Mouse (Mus musculus) liver, postnatal 0 days (tissue): ENCODE results near the gene C87436. TPM values are rescaled to one million over a fixed set of nuclear protein-coding genes. Genes with fewer than 3 reads are reported as not detected.
A peak's percentile ranks its signal among the peaks of the same experiment; 100 is the strongest.

Source experiments
- ATAC-seq: fragments of 200-750 bp; cut with Nextera tagmentation; 2 replicates; pipeline ENCODE4 v1.8.0; 2017; ENCODE audit warnings: mild to moderate bottlenecking, moderate library complexity
- DNase-seq: peaks from one replicate; pipeline ENCODE4 v3.0.0-alpha.2; 2016
- H3K27ac ChIP-seq: fragments of 300-500 bp; sonication (generic); 2 replicates; pipeline ENCODE4 v1.5.1; 2014; ENCODE audit warnings: antibody characterized with exemption, moderate library complexity, mild to moderate bottlenecking, low read depth
- H3K27me3 ChIP-seq: fragments of 300-500 bp; sonication (generic); 2 replicates; pipeline ENCODE4 v1.6.1; 2014; ENCODE audit warnings: low read length, control low read depth, mixed read lengths; ENCODE audit not compliant: insufficient read depth
- H3K36me3 ChIP-seq: fragments of 300-500 bp; sonication (generic); replicated peaks from 2 replicates; pipeline ENCODE4 v1.6.1; 2014; ENCODE audit warnings: mild to moderate bottlenecking, control low read depth, low read length, moderate library complexity, mixed read lengths; ENCODE audit not compliant: insufficient read depth
- H3K4me1 ChIP-seq: fragments of 300-500 bp; sonication (generic); 2 replicates; pipeline ENCODE4 v1.6.1; 2014; ENCODE audit warnings: antibody characterized with exemption, mild to moderate bottlenecking, control low read depth; ENCODE audit not compliant: insufficient read depth
- H3K4me2 ChIP-seq: fragments of 300-500 bp; sonication (generic); 2 replicates; pipeline ENCODE4 v1.6.1; 2014; ENCODE audit warnings: low read depth, mild to moderate bottlenecking, low read length, moderate library complexity, mixed read lengths
- H3K4me3 ChIP-seq: fragments of 300-500 bp; sonication (generic); 2 replicates; pipeline ENCODE4 v1.5.1; 2014; ENCODE audit warnings: low read depth, low read length
- H3K9ac ChIP-seq: fragments of 300-500 bp; sonication (generic); replicated peaks from 2 replicates; pipeline ENCODE4 v1.6.1; 2014; ENCODE audit warnings: mild to moderate bottlenecking, moderate library complexity
- H3K9me3 ChIP-seq: fragments of 300-500 bp; sonication (generic); 2 replicates; pipeline ENCODE4 v1.6.1; 2016; ENCODE audit warnings: mild to moderate bottlenecking, control low read depth, low read length, mixed read lengths
- CTCF ChIP-seq: sonication (generic); IDR thresholded peaks from 2 replicates; pipeline ENCODE4 v1.5.1; 2016; ENCODE audit warnings: antibody characterized with exemption, low read depth
- EP300 ChIP-seq: IDR thresholded peaks from 2 replicates; pipeline ENCODE4 v1.6.1; 2016; ENCODE audit warnings: antibody characterized with exemption, low read depth, mild to moderate bottlenecking
- WGBS: fragments of 180-500 bp; shearing (Covaris S2); extraction: QIAGEN DNeasy Blood & Tissue Kit; methylation state at CpG from one replicate; pipeline ENCODE4 v1.1.7; 2014; ENCODE audit not compliant: insufficient replicate concordance; 5-methylcytosine and 5-hydroxymethylcytosine counted together
- polyA plus RNA-seq: library from polyadenylated mRNA; unstranded; fragments of >200 nt; fragmentation: Nextera tagmentation; extraction: Ambion mirVana; gene quantifications from 2 replicates; pipeline ENCODE4 v1.2.1, GENCODE M21; 2015

Gene C87436
- polyA plus RNA-seq, 1 experiment from 2014 or later, result 9.5 TPM

GRCm38 (mm10) chr6:86509194-86509865 is 71.2 kb downstream of the C87436 start:
- ATAC-seq, result peak; percentile 45
- TF ChIP-seq EP300 (no peak), CTCF (no peak)
- DNase-seq, result no peak
- H3K4me1 ChIP-seq, result peaks cover 20% of the 10 kb centered on the region
- H3K4me3 ChIP-seq, result no peak overlapping the region
- H3K9ac ChIP-seq, result no peak overlapping the region
- H3K27me3 ChIP-seq, result no peaks in the 10 kb centered on the region
- 56% methylated on average over 4 of the region's 4 CpGs for WGBS
- no peak overlapping the region for H3K27ac ChIP-seq
- no peaks in the 10 kb centered on the region for H3K36me3 ChIP-seq
- no peaks in the 10 kb centered on the region for H3K9me3 ChIP-seq
- no peak overlapping the region for H3K4me2 ChIP-seq

DNA sequence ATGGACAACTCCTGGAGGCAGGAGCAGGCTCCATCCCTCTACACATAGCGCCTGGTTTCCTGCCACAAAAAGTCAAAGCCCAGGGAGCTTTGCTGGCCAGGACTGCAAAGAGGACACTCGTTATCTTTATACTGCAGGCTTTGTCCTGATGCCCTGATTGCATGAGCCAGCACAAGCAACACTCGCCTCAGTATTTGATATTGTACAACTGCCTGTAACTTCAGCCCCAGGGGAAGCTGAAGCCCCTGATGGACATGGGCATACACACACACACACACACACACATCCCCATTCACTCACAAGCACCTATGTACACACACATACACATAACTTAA is 71.7 kb downstream of the C87436 start:
- H3K4me3 ChIP-seq, result no peak overlapping the region
- no peaks in the 10 kb centered on the region for H3K9me3 ChIP-seq
- peak; percentile 73 for ATAC-seq
- H3K36me3 ChIP-seq, result no peaks in the 10 kb centered on the region
- TF ChIP-seq EP300, result peak; percentile 60
- TF ChIP-seq CTCF, result no peak
- no peak overlapping the region for H3K9ac ChIP-seq
- H3K27ac ChIP-seq, result no peak overlapping the region
- H3K27me3 ChIP-seq, result no peaks in the 10 kb centered on the region
- no peak for DNase-seq
- WGBS, result 44% methylated on average over 3 of the region's 3 CpGs
- peaks cover 20% of the 10 kb centered on the region for H3K4me1 ChIP-seq
- H3K4me2 ChIP-seq, result no peak overlapping the region

GRCm38 (mm10) chr6:86510979-86511378 is 72.8 kb downstream of the C87436 start:
- no peak for DNase-seq
- WGBS, result 50% methylated on average over 4 of the region's 4 CpGs
- TF ChIP-seq CTCF, result no peak
- TF ChIP-seq EP300, result no peak
- Histone ChIP-seq H3K36me3 (no peaks in the 10 kb centered on the region), H3K4me3 (no peak overlapping the region), H3K4me2 (no peak overlapping the region), H3K27me3 (no peaks in the 10 kb centered on the region), H3K9ac (no peak overlapping the region), H3K4me1 (peaks cover 24% of the 10 kb centered on the region), H3K9me3 (no peaks in the 10 kb centered on the region), H3K27ac (no peak overlapping the region)
- no peak for ATAC-seq

DNA sequence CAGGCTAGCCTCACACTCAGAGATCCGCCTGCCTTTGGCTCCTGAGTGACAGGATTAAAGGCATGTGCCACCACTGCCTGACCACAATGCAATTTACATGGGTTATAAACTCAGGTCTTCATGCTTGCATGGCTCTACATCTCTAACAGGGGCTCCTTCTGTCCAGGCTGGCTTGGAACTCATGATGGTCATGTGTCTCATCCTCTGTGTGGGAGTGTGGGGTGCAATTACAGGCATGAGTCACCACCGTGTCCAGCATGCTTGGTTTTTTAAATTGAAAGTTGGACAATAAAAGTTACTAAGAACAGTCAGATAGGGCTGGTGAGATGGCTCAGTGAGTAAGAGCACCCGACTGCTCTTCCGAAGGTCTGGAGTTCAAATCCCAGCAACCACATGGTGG is 75.1 kb downstream of the C87436 start:
- ATAC-seq, result no peak

GRCm38 (mm10) chr6:86516021-86516420 is 77.8 kb downstream of the C87436 start:
- TF ChIP-seq CTCF (no peak), EP300 (no peak)
- Histone ChIP-seq H3K27ac (no peak overlapping the region), H3K9me3 (no peaks in the 10 kb centered on the region), H3K9ac (no peak overlapping the region), H3K4me2 (no peak overlapping the region), H3K36me3 (no peaks in the 10 kb centered on the region), H3K4me1 (peaks cover 9% of the 10 kb centered on the region; the same call in 1 of the 2 replicates), H3K27me3 (no peaks in the 10 kb centered on the region), H3K4me3 (no peak overlapping the region)
- WGBS, result 82% methylated on average over 1 of the region's 1 CpGs
- no peak for ATAC-seq
- no peak for DNase-seq

More for the DNA sequence above, 75.1 kb downstream of the C87436 start:
- Histone ChIP-seq H3K4me2 (no peak overlapping the region), H3K27ac (no peak overlapping the region), H3K4me1 (peaks cover 24% of the 10 kb centered on the region), H3K9me3 (no peaks in the 10 kb centered on the region), H3K9ac (no peak overlapping the region), H3K27me3 (no peaks in the 10 kb centered on the region), H3K4me3 (no peak overlapping the region), H3K36me3 (no peaks in the 10 kb centered on the region)
- no peak for DNase-seq
- TF ChIP-seq CTCF (no peak), EP300 (no peak)
- 86% methylated on average over 4 of the region's 4 CpGs for WGBS

DNA sequence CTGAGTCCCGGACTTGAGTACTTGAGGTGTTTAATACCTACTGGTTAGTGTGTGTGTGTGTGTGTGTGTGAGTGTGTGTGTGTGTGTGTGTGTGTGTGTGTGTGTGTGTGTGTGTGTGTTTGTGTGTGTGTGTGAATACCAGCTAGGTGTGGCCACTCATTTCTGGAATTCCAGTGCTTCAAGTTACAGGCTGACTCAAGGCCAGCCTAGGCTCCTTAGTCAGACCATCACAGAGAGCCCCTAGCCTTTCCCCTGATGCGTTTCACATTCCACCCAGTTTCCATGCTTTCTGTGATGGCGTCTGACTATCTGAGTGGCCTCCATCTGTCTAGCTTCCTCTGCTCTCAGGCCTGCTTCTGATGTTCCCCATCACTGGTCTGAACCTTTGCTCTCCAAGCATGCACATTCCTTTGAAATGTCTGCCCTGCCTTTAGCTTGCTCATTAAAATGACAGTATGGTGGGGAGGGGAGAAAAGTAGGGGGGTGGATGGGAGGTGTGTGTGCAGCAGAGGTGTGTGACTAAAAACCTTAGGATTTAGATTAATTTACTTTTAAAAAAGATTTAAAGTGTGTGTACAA is 81.7 kb downstream of the C87436 start:
- WGBS, result 83% methylated on average over 3 of the region's 3 CpGs
- Histone ChIP-seq H3K36me3 (peaks cover 9% of the 10 kb centered on the region; the same call in 1 of the 2 replicates), H3K9ac (no peak overlapping the region), H3K27me3 (no peaks in the 10 kb centered on the region), H3K4me2 (no peak overlapping the region), H3K27ac (no peak overlapping the region), H3K4me3 (no peak overlapping the region), H3K9me3 (no peaks in the 10 kb centered on the region), H3K4me1 (peaks cover 20% of the 10 kb centered on the region)
- no peak for ATAC-seq
- no peak for DNase-seq
- TF ChIP-seq CTCF (no peak), EP300 (no peak)
